Mouse (Mus musculus): ENCODE results near the gene Pdpn. TPM values are rescaled to one million over a fixed set of nuclear protein-coding genes. Genes with fewer than 3 reads are reported as not detected.

The Pdpn gene
- total RNA-seq, 2 experiments from 2014 or later = 15.0 to 15.3 TPM

GRCm38 (mm10) chr4:143296153-143296552 lies 3.2 kb downstream of the Pdpn start:
- H3K4me3 ChIP-seq = no peak overlapping the region
- intact Hi-C loops (cut with DNase I) = no loop called here
- DNase-seq (ENCODE audit: extremely low spot score in 1 of 2, low spot score in 2 of 2) = no peak
- no peak overlapping the region for H3K27ac ChIP-seq
- TF ChIP-seq CTCF (IDR thresholded peaks at IDR 0.05) = no peak

GRCm38 (mm10) chr4:143294324-143294723 lies 5.0 kb downstream of the Pdpn start:
- intact Hi-C loops (cut with DNase I) = no loop called here
- Histone ChIP-seq H3K27ac (no peak overlapping the region), H3K4me3 (no peak overlapping the region)
- no peak for TF ChIP-seq CTCF (IDR thresholded peaks at IDR 0.05)
- no peak for DNase-seq (ENCODE audit: extremely low spot score in 1 of 2, low spot score in 2 of 2)

GRCm38 (mm10) chr4:143288880-143289279 lies 10.5 kb downstream of the Pdpn start:
- intact Hi-C loops (cut with DNase I) = no loop called here
- H3K27ac ChIP-seq = no peak overlapping the region
- DNase-seq (ENCODE audit: extremely low spot score in 1 of 2, low spot score in 2 of 2) = no peak
- TF ChIP-seq CTCF (IDR thresholded peaks at IDR 0.05) = no peak
- H3K4me3 ChIP-seq = no peak overlapping the region

GRCm38 (mm10) chr4:143288473-143288872 lies 10.9 kb downstream of the Pdpn start:
- TF ChIP-seq CTCF (IDR thresholded peaks at IDR 0.05) = no peak
- Histone ChIP-seq H3K27ac (no peak overlapping the region), H3K4me3 (no peak overlapping the region)
- DNase-seq (ENCODE audit: extremely low spot score in 1 of 2, low spot score in 2 of 2) = no peak
- intact Hi-C loops (cut with DNase I) = no loop called here

GRCm38 (mm10) chr4:143287065-143287464 lies 12.3 kb downstream of the Pdpn start:
- no peak for TF ChIP-seq CTCF (IDR thresholded peaks at IDR 0.05)
- no peak overlapping the region for H3K27ac ChIP-seq

GRCm38 (mm10) chr4:143280166-143280565 lies 19.2 kb downstream of the Pdpn start:
- DNase-seq (ENCODE audit: extremely low spot score in 1 of 2, low spot score in 2 of 2) = no peak
- Histone ChIP-seq H3K27ac (no peak overlapping the region), H3K4me3 (no peak overlapping the region)
- peak; percentile 61 for TF ChIP-seq CTCF (IDR thresholded peaks at IDR 0.05)
- intact Hi-C loops (cut with DNase I) = no loop called here

More at GRCm38 (mm10) chr4:143287065-143287464, 12.3 kb downstream of the Pdpn start:
- DNase-seq (ENCODE audit: extremely low spot score in 1 of 2, low spot score in 2 of 2) = no peak
- intact Hi-C loops (cut with DNase I) = no loop called here
- no peak overlapping the region for H3K4me3 ChIP-seq

- Histone ChIP-seq H3K4me3 (no peak overlapping the region), H3K27ac (no peak overlapping the region)
- intact Hi-C loops (cut with DNase I) = no loop called here
- no peak for TF ChIP-seq CTCF (IDR thresholded peaks at IDR 0.05)
- no peak for DNase-seq (ENCODE audit: extremely low spot score in 1 of 2, low spot score in 2 of 2)
Observed at GRCm38 (mm10) chr4:143279661-143280060, 19.7 kb downstream of the Pdpn start.

GRCm38 (mm10) chr4:143279016-143279415 lies 20.3 kb downstream of the Pdpn start:
- no peak overlapping the region for H3K27ac ChIP-seq
- intact Hi-C loops (cut with DNase I) = no loop called here
- DNase-seq (ENCODE audit: extremely low spot score in 1 of 2, low spot score in 2 of 2) = no peak
- TF ChIP-seq CTCF (IDR thresholded peaks at IDR 0.05) = no peak
- no peak overlapping the region for H3K4me3 ChIP-seq

GRCm38 (mm10) chr4:143278429-143278871 lies 20.9 kb downstream of the Pdpn start:
- intact Hi-C loops (cut with DNase I) = no loop called here

GRCm38 (mm10) chr4:143277319-143277718 lies 22.0 kb downstream of the Pdpn start:
- intact Hi-C loops (cut with DNase I) = no loop called here
- H3K27ac ChIP-seq = no peak overlapping the region
- no peak for DNase-seq (ENCODE audit: extremely low spot score in 1 of 2, low spot score in 2 of 2)
- TF ChIP-seq CTCF (IDR thresholded peaks at IDR 0.05) = no peak
- H3K4me3 ChIP-seq = no peak overlapping the region

More at GRCm38 (mm10) chr4:143278429-143278871, 20.9 kb downstream of the Pdpn start:
- Histone ChIP-seq H3K4me3 (0 out of 2 replicates have a peak overlapping the region, but pooled peaks have one; percentile 9), H3K27ac (no peak overlapping the region)
- no peak for TF ChIP-seq CTCF (IDR thresholded peaks at IDR 0.05)
- peak; percentile 39 to 43 for DNase-seq (ENCODE audit: extremely low spot score in 1 of 2, low spot score in 2 of 2)

GRCm38 (mm10) chr4:143271571-143271970 lies 27.8 kb downstream of the Pdpn start:
- TF ChIP-seq CTCF (IDR thresholded peaks at IDR 0.05) = no peak
- intact Hi-C loops (cut with DNase I) = no loop called here
- Histone ChIP-seq H3K4me3 (no peak overlapping the region), H3K27ac (no peak overlapping the region)
- no peak for DNase-seq (ENCODE audit: extremely low spot score in 1 of 2, low spot score in 2 of 2)

- no peak for TF ChIP-seq CTCF (IDR thresholded peaks at IDR 0.05)
- no peak overlapping the region for H3K27ac ChIP-seq
- DNase-seq (ENCODE audit: extremely low spot score in 1 of 2, low spot score in 2 of 2) = no peak
- intact Hi-C loops (cut with DNase I) = no loop called here
- H3K4me3 ChIP-seq = no peak overlapping the region
Observed at GRCm38 (mm10) chr4:143270903-143271302, 28.5 kb downstream of the Pdpn start.

GRCm38 (mm10) chr4:143262696-143263095 lies 36.7 kb downstream of the Pdpn start:
- TF ChIP-seq CTCF (IDR thresholded peaks at IDR 0.05) = no peak
- intact Hi-C loops (cut with DNase I) = no loop called here
- Histone ChIP-seq H3K4me3 (no peak overlapping the region), H3K27ac (no peak overlapping the region)
- DNase-seq (ENCODE audit: extremely low spot score in 1 of 2, low spot score in 2 of 2) = no peak

All from left cerebral cortex, adult 2 months (tissue).